Mouse (Mus musculus) G1E (cell line): ENCODE data around the gene Prpf18.

Experiments
- CTCF ChIP-seq: IDR thresholded peaks from 2 replicates; pipeline ENCODE4 v1.5.1; 2012; ENCODE audit warnings: low read depth, low read length, inconsistent platforms, mixed read lengths
- TAL1 ChIP-seq: conservative IDR thresholded peaks from 2 replicates; pipeline ENCODE4 v1.6.1; 2012; ENCODE audit warnings: low read depth, low read length, inconsistent platforms, mixed read lengths

DNA sequence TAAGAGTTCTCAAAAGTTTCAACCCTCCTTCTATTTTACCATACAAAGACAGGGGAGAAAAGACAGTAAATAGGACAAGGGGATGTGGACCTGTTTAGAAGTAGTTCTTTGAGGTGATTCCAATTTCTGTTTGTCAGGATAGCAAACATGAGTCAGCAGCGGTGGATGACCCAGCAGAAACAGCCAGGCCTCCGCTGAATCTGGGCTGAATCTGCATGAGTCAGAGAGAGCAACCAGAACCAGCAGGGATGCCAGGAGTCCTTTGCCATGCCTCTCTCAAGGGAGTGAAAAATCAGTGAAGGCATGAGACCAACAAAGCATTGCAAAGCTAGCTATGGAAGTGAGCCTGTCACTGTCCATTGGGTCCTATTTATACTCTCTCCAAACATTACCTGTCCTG lies 8.8 kb upstream of the Prpf18 start:
- TF ChIP-seq CTCF (no peak), TAL1 (no peak)
